Mouse (Mus musculus) frontal cortex, postnatal 14 days (tissue): ENCODE results near the gene Ndel1.

Experiments used
- DNase-seq, 2 experiments: peaks; one replicate each; pipeline ENCODE4 v3.0.0; 2022; ENCODE audit warnings: low spot score in 2 of 2

Ndel1 gene

GRCm38 (mm10) chr11:68892233-68892832, 20.7 kb upstream of the Ndel1 start:
- DNase-seq: no peak

- DNase-seq: no peak
Measured at GRCm38 (mm10) chr11:68891823-68892222, 20.2 kb upstream of the Ndel1 start.

- DNase-seq: no peak
Measured at GRCm38 (mm10) chr11:68890625-68891024, 19.0 kb upstream of the Ndel1 start.

- DNase-seq: no peak
Measured at GRCm38 (mm10) chr11:68888653-68889052, 17.0 kb upstream of the Ndel1 start.

GRCm38 (mm10) chr11:68888253-68888652, 16.6 kb upstream of the Ndel1 start, which contains the start of gene Rnf222:
Rnf222 (plus strand) TSS chr11:68888553.
- no peak for DNase-seq

GRCm38 (mm10) chr11:68886091-68886490, 14.4 kb upstream of the Ndel1 start:
- DNase-seq: no peak

- no peak for DNase-seq
Measured at GRCm38 (mm10) chr11:68884368-68884767, 12.7 kb upstream of the Ndel1 start.

- no peak for DNase-seq
Measured at GRCm38 (mm10) chr11:68883843-68884242, 12.2 kb upstream of the Ndel1 start.

GRCm38 (mm10) chr11:68882107-68882506, 10.4 kb upstream of the Ndel1 start:
- DNase-seq: no peak

GRCm38 (mm10) chr11:68878811-68879210, 7.2 kb upstream of the Ndel1 start:
- no peak for DNase-seq

- DNase-seq: peak in 1 of 2 experiments; percentile 39
Measured at GRCm38 (mm10) chr11:68874841-68875240, 3.2 kb upstream of the Ndel1 start.

- no peak for DNase-seq
Measured at GRCm38 (mm10) chr11:68871277-68871676, 381 bp downstream of the Ndel1 start.

GRCm38 (mm10) chr11:68864544-68865189, 7.0 kb downstream of the Ndel1 start:
- DNase-seq: peak in 1 of 2 experiments; percentile 17

- DNase-seq: no peak
Measured at GRCm38 (mm10) chr11:68863631-68864091, 8.0 kb downstream of the Ndel1 start.

GRCm38 (mm10) chr11:68862260-68862659, 9.4 kb downstream of the Ndel1 start:
- no peak for DNase-seq

- no peak for DNase-seq
Measured at GRCm38 (mm10) chr11:68859943-68860593, 11.6 kb downstream of the Ndel1 start.

GRCm38 (mm10) chr11:68857329-68857728, 14.3 kb downstream of the Ndel1 start:
- no peak for DNase-seq

- no peak for DNase-seq
Measured at GRCm38 (mm10) chr11:68854621-68855020, 17.0 kb downstream of the Ndel1 start.

- DNase-seq: no peak
Measured at GRCm38 (mm10) chr11:68853611-68854401, 17.9 kb downstream of the Ndel1 start.

GRCm38 (mm10) chr11:68852932-68853409, 18.7 kb downstream of the Ndel1 start:
- peak; percentile 99 to 100 for DNase-seq

GRCm38 (mm10) chr11:68852486-68852901, 19.2 kb downstream of the Ndel1 start:
- DNase-seq: peak in 1 of 2 experiments; percentile 41
